Comparison of ENCODE assay signal across 8 mouse cellular contexts in the genomic region with DNA sequence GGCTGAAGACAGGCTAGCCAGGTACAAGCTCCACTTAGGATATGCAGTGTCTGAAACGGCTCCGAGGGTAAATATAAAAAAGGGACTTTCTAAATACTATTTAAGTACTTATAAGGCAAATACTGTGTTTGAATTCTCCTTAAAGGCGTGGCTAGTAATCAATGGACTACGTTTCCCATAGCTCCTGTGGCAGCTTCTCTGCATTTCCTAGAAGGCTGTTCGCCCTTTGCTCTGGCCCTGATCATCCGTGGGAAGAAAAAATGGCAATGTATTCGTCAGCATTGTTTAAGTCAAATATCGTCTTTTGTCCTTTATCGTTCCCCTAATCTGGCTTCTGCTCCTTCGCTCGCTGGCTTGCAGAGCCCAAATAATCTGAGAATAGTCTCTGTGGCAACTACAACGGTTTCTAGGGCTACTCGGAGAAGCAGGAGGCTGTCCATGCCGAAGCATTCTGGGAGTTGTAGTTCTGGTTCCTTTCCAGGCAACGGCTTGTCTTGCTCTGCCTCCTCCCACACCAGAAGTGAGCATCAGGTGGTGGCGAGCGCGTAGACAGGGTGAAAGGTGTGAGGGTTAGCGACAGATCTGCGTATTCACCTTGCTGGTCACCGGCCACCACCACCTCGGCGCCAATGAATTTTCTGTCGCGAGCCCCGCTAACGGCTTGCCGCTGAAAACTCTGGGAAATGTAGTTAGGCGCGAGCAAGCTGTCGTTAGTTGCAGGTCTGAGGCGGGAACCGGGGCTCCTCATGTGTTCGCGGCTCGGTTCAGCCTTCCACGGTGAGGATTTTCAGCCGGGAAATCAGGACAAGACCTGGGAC. TPM values are rescaled to one million over a fixed set of nuclear protein-coding genes. Genes with fewer than 3 reads are reported as not detected.
DNase-seq lines count a peak whose midpoint lies in the region; ATAC-seq and TF ChIP-seq lines count a peak whose summit lies in the region.

No protein-coding gene starts in this region.

- no peak for TF ChIP-seq POLR2A in liver, adult 2 months (IDR thresholded peaks at IDR 0.05; ENCODE audit: extremely low read depth, insufficient read depth, low read length)
- peak; percentile 41 for TF ChIP-seq POLR2A in myocyte (IDR thresholded peaks at IDR 0.05; ENCODE audit: insufficient read length, low read depth)

- no peak for TF ChIP-seq CTCF in kidney, postnatal 0 days (IDR thresholded peaks at IDR 0.05; ENCODE audit: low read depth)
- TF ChIP-seq CTCF in liver, adult 2 months (IDR thresholded peaks at IDR 0.05; ENCODE audit: low read depth, low read length), result no peak

- peaks cover 10% of the 10 kb centered on the region for H3K36me3 ChIP-seq in erythroblast, embryonic 14.5 days (ENCODE audit: control insufficient read depth)
- no peaks in the 10 kb centered on the region for H3K36me3 ChIP-seq in heart, embryonic 13.5 days
- no peaks in the 10 kb centered on the region for H3K36me3 ChIP-seq in kidney, postnatal 0 days (ENCODE audit: insufficient read depth, low read length)
- H3K36me3 ChIP-seq in liver, adult 2 months (ENCODE audit: control insufficient read depth, insufficient read depth, low read length), result no peaks in the 10 kb centered on the region
- H3K36me3 ChIP-seq in myocyte (ENCODE audit: control insufficient read depth, insufficient read depth), result no peaks in the 10 kb centered on the region

- peak overlapping the region; percentile 90 for H3K4me2 ChIP-seq in heart, embryonic 13.5 days
- peak overlapping the region; percentile 90 for H3K4me2 ChIP-seq in kidney, postnatal 0 days (ENCODE audit: low read length)
- H3K4me2 ChIP-seq in myocyte (ENCODE audit: low read depth), result peak overlapping the region; percentile 79

- H3K4me1 ChIP-seq in erythroblast, embryonic 14.5 days (ENCODE audit: control insufficient read depth), result peaks cover 21% of the 10 kb centered on the region
- peaks cover 7% of the 10 kb centered on the region for H3K4me1 ChIP-seq in heart, embryonic 13.5 days
- no peaks in the 10 kb centered on the region for H3K4me1 ChIP-seq in kidney, postnatal 0 days (replicated peaks; ENCODE audit: insufficient read depth, low read length)
- peaks cover 4% of the 10 kb centered on the region for H3K4me1 ChIP-seq in liver, adult 2 months (ENCODE audit: control insufficient read depth, insufficient read depth, low read length)

- H3K9ac ChIP-seq in heart, embryonic 13.5 days, result peak overlapping the region; percentile 87
- peak overlapping the region; percentile 65 for H3K9ac ChIP-seq in kidney, postnatal 0 days (ENCODE audit: low read depth, low read length)
- peak overlapping the region; percentile 59 for H3K9ac ChIP-seq in liver, adult 2 months (ENCODE audit: low read depth, low read length)

- 3% methylated on average over 38 of the region's 38 CpGs for WGBS in heart, embryonic 13.5 days
- whole genome bisulfite sequencing in kidney, postnatal 0 days, result 3% methylated on average over 38 of the region's 38 CpGs
- WGBS in liver, adult 2 months, result 1% methylated on average over 38 of the region's 38 CpGs

- H3K9me3 ChIP-seq in erythroblast, embryonic 14.5 days (ENCODE audit: control insufficient read depth, low read length), result peaks cover 3% of the 10 kb centered on the region; the same call in 1 of the 2 replicates
- no peaks in the 10 kb centered on the region for H3K9me3 ChIP-seq in heart, embryonic 13.5 days
- H3K9me3 ChIP-seq in kidney, postnatal 0 days (replicated peaks; ENCODE audit: low read length), result no peaks in the 10 kb centered on the region

- no peaks in the 10 kb centered on the region for H3K27me3 ChIP-seq in erythroblast, embryonic 14.5 days (ENCODE audit: control insufficient read depth)
- H3K27me3 ChIP-seq in heart, embryonic 13.5 days (replicated peaks), result no peaks in the 10 kb centered on the region
- H3K27me3 ChIP-seq in kidney, postnatal 0 days (ENCODE audit: insufficient read depth, low read length), result no peaks in the 10 kb centered on the region
- H3K27me3 ChIP-seq in liver, adult 2 months (ENCODE audit: control insufficient read depth, insufficient read depth, low read length), result no peaks in the 10 kb centered on the region
- no peaks in the 10 kb centered on the region for H3K27me3 ChIP-seq in myocyte (ENCODE audit: control insufficient read depth, insufficient read depth, insufficient read length)

- H3K79me2 ChIP-seq in liver, adult 2 months (ENCODE audit: control insufficient read depth, insufficient read depth, low read length), result no peaks in the 10 kb centered on the region
- no peaks in the 10 kb centered on the region for H3K79me2 ChIP-seq in myocyte (ENCODE audit: control insufficient read depth, insufficient read depth)

- DNase-seq in CD4-positive, CD25-positive, alpha-beta regulatory T cell, adult 2 months (ENCODE audit: low read depth, low spot score), result peak; percentile 91
- peak; percentile 83 for DNase-seq in brain, embryonic 18.5 days (ENCODE audit: low read depth, low spot score)
- peak; percentile 90 for DNase-seq in kidney, postnatal 0 days (ENCODE audit: low spot score)
- peak; percentile 96 for DNase-seq in liver, adult 2 months (ENCODE audit: extremely low read depth, low read depth, low spot score)
- peak; percentile 61 to 80 for DNase-seq in spleen, postnatal 4 days (ENCODE audit: low spot score in 2 of 2)

- peak overlapping the region; percentile 44 for H3ac ChIP-seq in myocyte (ENCODE audit: control insufficient read depth, insufficient read length)

- peak overlapping the region; percentile 68 for H3K4me3 ChIP-seq in erythroblast, embryonic 14.5 days (replicated peaks)
- peak overlapping the region; percentile 73 for H3K4me3 ChIP-seq in heart, embryonic 13.5 days
- H3K4me3 ChIP-seq in kidney, postnatal 0 days (replicated peaks; ENCODE audit: low read depth, low read length), result peak overlapping the region; percentile 66
- H3K4me3 ChIP-seq in liver, adult 2 months (ENCODE audit: insufficient read depth, low read depth, low read length), result peak overlapping the region; percentile 50
- H3K4me3 ChIP-seq in myocyte, result peak overlapping the region; percentile 66

- peak; percentile 66; the same call in 1 of the 2 replicates for ATAC-seq in heart, embryonic 13.5 days (ENCODE audit: extremely low read depth, insufficient number of reproducible peaks, low FRiP score, low TSS enrichment)
- peak; percentile 79 for ATAC-seq in kidney, postnatal 0 days (replicated peaks; ENCODE audit: low FRiP score, low read depth)

- H3K27ac ChIP-seq in heart, embryonic 13.5 days (replicated peaks), result 0 out of 2 replicates have a peak overlapping the region, but pooled peaks have one; percentile 15
- H3K27ac ChIP-seq in kidney, postnatal 0 days, result 0 out of 2 replicates have a peak overlapping the region, but pooled peaks have one; percentile 1
- H3K27ac ChIP-seq in liver, adult 2 months (replicated peaks; ENCODE audit: insufficient read depth, low read depth, low read length), result peak overlapping the region; percentile 55

TF ChIP-seq in myocyte, 11 proteins besides CTCF, POLR2A, EP300 and RAD21:
- TF ChIP-seq USF1 (IDR thresholded peaks at IDR 0.05; ENCODE audit: low read depth), result no peak
- peak; percentile 81 for TF ChIP-seq POLR2AphosphoS2 (IDR thresholded peaks at IDR 0.05; ENCODE audit: insufficient read length, low read depth)
- TF ChIP-seq MYOD1 (IDR thresholded peaks at IDR 0.05; ENCODE audit: control insufficient read depth in 1 of 3, insufficient read length in 2 of 3, low read depth in 2 of 3), result no peak
- TF ChIP-seq E2F4 (IDR thresholded peaks at IDR 0.05; ENCODE audit: insufficient read depth), result peak; percentile 61
- TF ChIP-seq MYOG (IDR thresholded peaks at IDR 0.05; ENCODE audit: control insufficient read depth in 1 of 3, insufficient read depth in 1 of 3, insufficient read length in 2 of 3, low read depth in 2 of 3), result no peak
- TF ChIP-seq CEBPB (IDR thresholded peaks at IDR 0.05; ENCODE audit: insufficient read depth, poor library complexity, severe bottlenecking), result no peak
- no peak for TF ChIP-seq TCF3 (IDR thresholded peaks at IDR 0.05; ENCODE audit: insufficient read length, low read depth)
- no peak for TF ChIP-seq REST (IDR thresholded peaks at IDR 0.05; ENCODE audit: insufficient read depth, insufficient read length)

RNA-seq across cellular contexts. Expression of a gene that starts 10.9 kb away (rescaled TPM):
- 0.02 and 0.24 TPM in 2 replicates for polyA plus RNA-seq in erythroblast, embryonic 14.5 days (2012)
- 32.7 and 38.7 TPM in 2 replicates for polyA plus RNA-seq in heart, embryonic 13.5 days (2015; fragmentation: Nextera tagmentation; extraction: Ambion mirVana)
- polyA plus RNA-seq in kidney, postnatal 0 days (2015; fragmentation: Nextera tagmentation; extraction: Ambion mirVana), result 74.4 and 75.8 TPM in 2 replicates
- 2.4 and 3.2 TPM in 2 replicates for total RNA-seq in liver, adult 2 months (2014; rRNA removed)
- 3.4 and 3.8 TPM in 2 replicates for polyA plus RNA-seq in liver, adult 2 months (2012; rRNA removed)
- 19.6 TPM for polyA plus RNA-seq in myocyte (2012; fragmentation: generic; extraction: Trizol)

RNA-seq across cellular contexts. Expression of a gene that starts 34.2 kb away (rescaled TPM):
- polyA plus RNA-seq in erythroblast, embryonic 14.5 days (2012), result 325 and 364 TPM in 2 replicates
- 249 and 252 TPM in 2 replicates for polyA plus RNA-seq in heart, embryonic 13.5 days (2015; fragmentation: Nextera tagmentation; extraction: Ambion mirVana)
- polyA plus RNA-seq in kidney, postnatal 0 days (2015; fragmentation: Nextera tagmentation; extraction: Ambion mirVana), result 362 and 384 TPM in 2 replicates
- 106 and 115 TPM in 2 replicates for total RNA-seq in liver, adult 2 months (2014; rRNA removed)
- polyA plus RNA-seq in liver, adult 2 months (2012; rRNA removed), result 112 and 120 TPM in 2 replicates
- polyA plus RNA-seq in myocyte (2012; fragmentation: generic; extraction: Trizol), result 283 TPM

RNA-seq across cellular contexts. Expression of a gene that starts 35.9 kb away (rescaled TPM):
- 0.02 TPM in 2 replicates for polyA plus RNA-seq in erythroblast, embryonic 14.5 days (2012)
- polyA plus RNA-seq in heart, embryonic 13.5 days (2015; fragmentation: Nextera tagmentation; extraction: Ambion mirVana), result 20.2 and 21.8 TPM in 2 replicates
- 39.1 and 47.1 TPM in 2 replicates for polyA plus RNA-seq in kidney, postnatal 0 days (2015; fragmentation: Nextera tagmentation; extraction: Ambion mirVana)
- not detected in 2 replicates for total RNA-seq in liver, adult 2 months (2014; rRNA removed)
- not detected in 2 replicates for polyA plus RNA-seq in liver, adult 2 months (2012; rRNA removed)
- polyA plus RNA-seq in myocyte (2012; fragmentation: generic; extraction: Trizol), result 1.00 TPM

RNA-seq across cellular contexts. Expression of a gene that starts 47.6 kb away (rescaled TPM):
- polyA plus RNA-seq in erythroblast, embryonic 14.5 days (2012), result 0.03 and 0.04 TPM in 2 replicates
- polyA plus RNA-seq in heart, embryonic 13.5 days (2015; fragmentation: Nextera tagmentation; extraction: Ambion mirVana), result 3.8 and 4.3 TPM in 2 replicates
- polyA plus RNA-seq in kidney, postnatal 0 days (2015; fragmentation: Nextera tagmentation; extraction: Ambion mirVana), result 11.9 and 12.6 TPM in 2 replicates
- total RNA-seq in liver, adult 2 months (2014; rRNA removed), result 0.40 and 0.46 TPM in 2 replicates
- polyA plus RNA-seq in liver, adult 2 months (2012; rRNA removed), result 0.51 and 0.81 TPM in 2 replicates
- polyA plus RNA-seq in myocyte (2012; fragmentation: generic; extraction: Trizol), result 0.23 TPM

Comparison
In these comparisons a context has a peak if more than half of its experiments do, and no peak if none do; other contexts are left out.
1. Peak in every context shown above with its lines: DNase-seq, ATAC-seq, H3K4me3 ChIP-seq and H3K27ac ChIP-seq.
2. H3K27ac ChIP-seq: peak in every context shown above with its lines; median percentile 55 in liver, adult 2 months; 15 in heart, embryonic 13.5 days; 1 in kidney, postnatal 0 days.
3. RNA of a gene that starts 35.9 kb away (polyA plus RNA-seq): 39.1 to 47.1 TPM in kidney, postnatal 0 days and 20.2 to 21.8 TPM in heart, embryonic 13.5 days; 1.00 TPM in myocyte (single experiment), 0.02 TPM in erythroblast, embryonic 14.5 days and not detected in liver, adult 2 months; every median in the first group is over 10 times any median in the second.